Mouse (Mus musculus) heart, postnatal 36 days (tissue): ENCODE results near the gene Gins2. TPM values are rescaled to one million over a fixed set of nuclear protein-coding genes. Genes with fewer than 3 reads are reported as not detected.
A peak's percentile ranks its signal among the peaks of the same experiment; 100 is the strongest.

Source experiments
- DNase-seq, 2 experiments: peaks; one replicate each; pipeline ENCODE4 v3.0.0; 2021 to 2022
- intact Hi-C: fragments of 180-260 bp; cut with DNase I; formaldehyde crosslinking; loops from one replicate; pipeline ENCODE4 v1.15.1; 2025
- total RNA-seq, 2 experiments: library from RNA; stranded (reverse); gene quantifications; 2 replicates each; pipeline ENCODE4 v1.2.3; 2021

The Gins2 gene
- total RNA-seq, 2 experiments from 2014 or later: 0.86 to 1.7 TPM

DNA sequence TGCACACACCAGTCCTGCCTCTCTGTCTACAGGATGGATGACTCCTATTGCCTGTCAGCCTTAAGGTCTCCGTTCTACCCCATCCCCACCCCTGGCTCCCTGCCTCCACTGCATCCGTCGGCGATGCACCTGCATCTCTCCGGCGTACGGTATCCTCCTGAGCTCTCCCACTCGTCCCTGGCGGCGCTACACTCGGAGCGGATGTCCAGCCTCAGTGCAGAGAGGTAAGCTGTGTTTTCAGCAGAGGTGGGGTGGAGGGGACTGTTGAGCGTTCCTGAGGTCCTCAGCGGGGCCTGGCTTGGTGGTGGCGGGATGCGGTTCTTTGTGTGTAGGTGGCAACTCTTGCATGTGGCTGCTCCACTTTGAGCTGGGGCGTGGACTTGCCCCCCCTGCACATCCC is 21.4 kb downstream of the Gins2 start:
- DNase-seq: no peak
- intact Hi-C loops: no loop called here

DNA sequence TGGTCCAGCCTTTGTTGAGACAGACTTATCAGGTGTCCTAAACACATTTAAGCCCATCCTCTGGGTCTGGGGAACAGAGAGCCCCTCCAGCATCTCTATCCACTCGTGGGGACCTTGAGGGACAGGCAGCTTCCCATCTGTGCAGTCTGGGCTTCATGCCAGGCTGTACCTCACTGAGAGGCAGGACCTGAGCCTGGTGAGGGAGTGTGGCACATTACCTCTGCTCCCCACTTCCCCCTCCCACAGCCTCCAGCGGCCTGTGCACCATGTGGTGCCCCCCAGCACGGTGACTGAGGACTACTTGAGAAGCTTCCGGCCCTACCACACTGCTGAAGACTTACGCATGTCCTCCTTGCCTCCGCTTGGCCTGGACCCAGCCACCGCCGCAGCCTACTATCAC is 22.4 kb downstream of the Gins2 start:
- intact Hi-C loops: no loop called here
- DNase-seq: no peak

DNA sequence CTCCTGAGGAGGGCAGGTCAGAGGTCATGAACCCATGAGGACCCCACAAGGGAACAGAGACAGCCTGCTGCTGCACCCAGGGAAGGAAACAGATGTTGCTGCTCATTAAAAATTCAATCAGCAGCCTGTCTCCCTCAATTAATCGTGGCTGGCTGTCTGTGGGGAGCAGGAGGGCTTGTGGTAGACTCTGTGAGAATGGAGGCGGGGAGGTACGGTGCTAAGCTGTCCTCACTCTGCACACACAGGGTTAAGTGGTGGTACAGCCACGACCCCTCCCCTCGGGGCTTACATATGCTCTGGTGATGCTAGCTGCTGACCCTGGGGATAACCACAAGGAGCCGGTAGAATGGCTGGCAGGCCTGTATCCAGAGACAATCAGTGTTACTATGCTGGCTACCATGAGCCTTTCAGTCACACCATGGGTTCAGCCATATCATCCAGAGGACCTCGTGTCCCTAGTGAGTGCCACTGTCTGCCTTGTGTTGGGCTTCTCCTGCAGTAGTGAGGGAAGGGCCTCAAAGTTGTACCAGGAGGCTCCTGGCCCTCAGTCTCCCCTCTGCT is 23.9 kb downstream of the Gins2 start:
- intact Hi-C loops: no loop called here

DNA sequence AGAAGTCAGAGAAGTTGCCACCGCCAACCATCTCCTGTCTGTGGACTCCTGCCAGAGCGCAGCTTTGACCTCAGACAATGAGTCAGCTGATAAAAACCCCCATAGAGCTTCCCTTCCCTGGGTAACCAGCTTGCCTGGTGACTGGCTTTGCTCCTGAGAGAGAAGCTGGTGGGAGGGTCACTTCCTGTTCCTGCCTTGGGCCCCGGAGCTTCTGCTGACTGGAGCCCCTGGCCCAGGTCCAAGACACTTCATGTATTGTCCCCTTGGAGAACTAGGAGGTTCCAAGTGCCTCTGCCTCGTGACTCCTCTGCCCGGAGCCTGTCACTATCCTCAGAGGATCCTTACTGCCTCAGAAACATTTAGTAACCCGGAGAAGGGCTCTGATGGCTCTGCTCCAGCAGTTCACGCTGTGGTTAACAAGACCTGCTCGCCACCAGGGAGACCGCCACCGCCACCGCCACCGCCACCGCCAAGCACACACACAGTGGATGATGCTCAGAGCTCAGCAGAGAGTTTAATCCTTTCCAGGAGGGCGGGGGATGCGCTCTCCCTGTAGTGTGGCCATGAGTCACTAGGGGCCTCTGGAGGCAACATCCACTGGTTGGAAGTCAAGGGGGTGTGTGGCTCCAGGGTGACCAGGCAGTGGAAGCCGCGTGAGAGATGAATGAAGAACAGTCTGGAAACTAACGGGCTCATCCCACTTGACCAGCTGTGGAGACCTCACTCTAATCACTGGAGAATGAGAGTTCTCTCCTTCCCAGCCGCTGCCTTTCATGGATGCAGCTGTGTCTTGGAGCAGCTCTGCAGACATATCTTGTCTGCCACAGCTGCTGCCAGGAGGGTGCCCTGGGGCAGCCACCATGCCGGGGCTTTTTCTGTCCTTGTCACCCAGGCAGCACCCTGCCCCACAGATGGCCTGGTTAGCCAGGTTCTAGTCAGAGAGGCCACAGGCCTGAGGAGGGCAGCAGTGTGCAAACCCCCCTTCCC is 25.0 kb downstream of the Gins2 start:
- peak; percentile 89 to 90 for DNase-seq
- intact Hi-C loops: loop anchor here (2.0 kb wide), 1 partner anchor 23 kb away; no protein-coding TSS in a partner anchor

More for the DNA sequence above, 23.9 kb downstream of the Gins2 start:
- DNase-seq: no peak

DNA sequence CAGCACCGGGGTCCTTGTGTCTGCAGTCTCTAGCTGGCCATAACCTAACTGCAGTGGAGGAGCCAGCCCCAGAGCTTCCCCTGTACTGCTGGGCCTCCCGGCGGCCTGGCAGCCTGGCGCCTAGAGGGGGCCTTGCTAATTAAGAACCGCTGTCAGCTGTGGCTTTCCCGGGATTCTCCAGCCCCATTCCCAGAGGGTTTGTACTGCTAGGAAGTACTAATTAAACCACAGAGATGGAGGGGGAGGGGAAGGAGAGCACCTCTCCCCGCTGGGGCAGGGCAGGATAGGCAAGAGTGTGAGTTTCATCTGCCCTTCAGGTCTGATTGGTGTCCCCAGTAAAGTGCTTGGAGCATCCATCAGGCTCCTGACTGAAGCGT is 25.8 kb downstream of the Gins2 start:
- DNase-seq: no peak
- intact Hi-C loops: loop anchor here (2.0 kb wide), 1 partner anchor 23 kb away; no protein-coding TSS in a partner anchor

DNA sequence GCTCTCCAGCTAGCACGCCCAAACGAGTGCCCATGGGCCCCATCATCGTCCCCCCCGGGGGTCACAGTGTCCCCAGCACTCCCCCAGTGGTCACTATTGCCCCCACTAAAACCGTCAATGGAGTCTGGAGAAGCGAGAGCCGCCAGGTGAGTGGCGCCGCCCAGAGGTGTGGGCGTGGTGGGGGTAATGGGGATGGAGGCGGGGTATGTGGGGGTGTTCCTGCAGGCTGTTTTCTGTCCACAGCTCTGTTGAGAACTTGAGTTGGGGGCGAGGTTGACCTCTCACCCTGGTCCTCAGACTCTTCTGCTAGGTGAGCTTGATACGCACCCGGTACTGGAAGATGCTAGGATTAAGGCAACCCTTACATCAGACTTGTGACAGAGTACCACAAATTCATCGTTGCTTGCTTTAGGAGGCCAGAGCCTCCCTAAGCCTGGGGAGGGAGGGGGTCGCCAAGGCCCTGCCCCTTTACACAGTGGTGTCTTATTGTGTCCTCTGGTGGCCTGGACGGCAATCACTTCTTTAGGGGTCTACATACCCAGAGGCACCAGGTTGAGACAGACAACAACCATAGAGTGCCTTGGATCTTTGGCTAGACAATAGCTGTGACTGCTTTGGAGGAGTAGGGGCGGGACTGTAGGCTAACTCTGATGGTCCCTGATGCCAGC is 26.3 kb downstream of the Gins2 start:
- DNase-seq: no peak
- intact Hi-C loops: loop anchor here (2.0 kb wide), 1 partner anchor 22 kb away; no protein-coding TSS in a partner anchor

DNA sequence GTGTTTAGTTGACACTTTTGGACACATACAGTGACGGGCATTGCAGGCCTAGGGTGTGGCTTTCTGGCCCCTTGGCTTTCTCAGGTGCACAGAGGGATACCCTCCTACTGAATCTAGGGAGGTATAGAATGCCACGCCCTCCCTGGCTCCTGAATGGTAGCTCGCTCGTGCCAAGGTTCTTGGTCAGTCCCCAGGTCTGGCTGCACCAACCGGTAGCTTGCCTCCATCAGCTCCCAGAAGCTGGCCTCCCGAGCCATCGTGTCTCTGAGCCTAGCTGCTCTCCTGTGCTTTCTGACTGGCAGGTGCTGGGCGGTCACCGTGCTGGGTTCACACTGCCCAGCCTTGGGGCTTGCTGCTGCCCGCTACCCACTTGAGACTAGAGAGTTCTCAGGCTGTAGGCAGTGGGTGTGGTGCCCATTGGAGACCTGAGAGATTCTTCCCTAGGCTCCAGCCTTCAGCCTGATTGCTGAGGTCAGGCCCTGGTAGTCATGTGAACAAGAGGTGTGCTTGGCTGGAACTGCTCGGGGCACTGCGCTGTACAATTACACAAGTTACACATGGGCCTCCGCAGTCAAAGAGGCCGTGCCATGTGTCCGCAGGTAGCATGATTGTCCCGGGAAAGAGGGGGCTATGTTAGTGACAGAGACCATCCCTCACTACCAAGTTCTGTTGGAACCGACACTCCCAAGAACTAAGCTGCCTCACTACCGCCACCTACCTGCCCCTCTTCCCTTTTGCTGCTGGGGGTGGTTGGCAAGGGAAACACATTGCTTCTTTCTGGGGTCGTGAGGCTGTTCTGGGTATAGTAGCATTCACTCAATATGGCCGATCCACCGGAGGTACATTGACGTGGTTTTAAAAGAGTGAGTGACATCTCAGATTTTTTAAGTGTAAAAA is 27.3 kb downstream of the Gins2 start:
- DNase-seq: no peak
- intact Hi-C loops: loop anchor here (2.0 kb wide), 1 partner anchor 21 kb away; no protein-coding TSS in a partner anchor

DNA sequence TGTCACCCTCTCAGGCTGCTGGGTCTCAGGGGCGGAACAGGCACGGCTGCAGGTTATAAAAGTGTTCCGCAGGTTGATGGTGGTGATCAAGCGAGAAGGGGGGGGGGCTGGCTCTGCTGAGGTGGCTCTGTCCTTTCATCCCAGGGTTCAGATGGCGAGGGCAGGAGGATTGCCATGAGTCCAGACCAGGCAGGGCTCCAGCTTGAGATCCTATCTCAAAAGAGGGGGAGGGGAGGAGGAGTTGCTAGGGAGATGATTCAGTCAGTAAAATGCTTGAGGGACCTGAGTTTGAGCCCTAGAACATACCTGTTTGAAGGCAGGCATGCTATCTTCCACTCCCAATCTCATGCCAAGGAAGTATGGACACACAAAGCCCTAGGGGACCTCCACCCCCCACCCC is 28.6 kb downstream of the Gins2 start:
- DNase-seq: no peak
- intact Hi-C loops: no loop called here

DNA sequence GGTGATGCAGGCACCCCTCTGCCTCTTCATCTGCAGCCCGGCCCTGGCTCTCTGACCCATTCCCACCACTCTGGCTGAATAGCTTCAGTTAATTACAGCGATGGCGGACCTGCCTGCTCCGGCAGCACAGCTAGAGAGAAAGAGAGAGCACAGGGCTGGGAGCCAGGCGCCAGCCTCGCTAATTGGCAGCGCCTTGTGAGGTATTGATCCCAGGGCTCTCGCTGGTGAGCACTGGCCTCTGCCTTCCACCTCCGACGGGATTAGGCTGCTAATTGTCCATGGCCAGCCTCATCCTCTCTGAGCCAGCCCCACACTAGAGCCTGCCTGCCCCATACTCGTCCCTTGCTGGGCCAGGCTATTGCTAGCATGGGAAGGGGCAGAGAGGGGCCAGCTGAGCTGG is 29.4 kb downstream of the Gins2 start:
- no peak for DNase-seq
- intact Hi-C loops: no loop called here

DNA sequence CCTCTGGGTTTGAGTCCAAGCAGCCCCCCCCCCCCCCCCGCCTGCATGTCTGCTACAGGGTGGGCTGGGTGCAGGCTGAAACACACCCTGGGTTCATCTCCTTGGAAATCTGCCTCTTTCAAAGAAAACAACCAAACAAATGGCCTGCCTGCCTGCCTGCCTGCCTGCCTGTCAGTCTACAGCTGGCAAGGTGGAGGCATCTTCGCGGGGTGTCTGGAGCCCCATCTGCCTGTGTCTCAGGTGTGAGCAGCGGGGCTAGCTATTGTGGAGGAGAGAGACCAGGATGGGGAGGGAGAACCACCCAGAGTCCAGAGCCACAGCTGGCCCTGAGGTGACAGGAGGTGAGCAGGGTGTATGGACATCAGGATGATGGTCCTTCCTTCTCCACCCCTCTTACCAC is 30.9 kb downstream of the Gins2 start:
- intact Hi-C loops: no loop called here
- no peak for DNase-seq

DNA sequence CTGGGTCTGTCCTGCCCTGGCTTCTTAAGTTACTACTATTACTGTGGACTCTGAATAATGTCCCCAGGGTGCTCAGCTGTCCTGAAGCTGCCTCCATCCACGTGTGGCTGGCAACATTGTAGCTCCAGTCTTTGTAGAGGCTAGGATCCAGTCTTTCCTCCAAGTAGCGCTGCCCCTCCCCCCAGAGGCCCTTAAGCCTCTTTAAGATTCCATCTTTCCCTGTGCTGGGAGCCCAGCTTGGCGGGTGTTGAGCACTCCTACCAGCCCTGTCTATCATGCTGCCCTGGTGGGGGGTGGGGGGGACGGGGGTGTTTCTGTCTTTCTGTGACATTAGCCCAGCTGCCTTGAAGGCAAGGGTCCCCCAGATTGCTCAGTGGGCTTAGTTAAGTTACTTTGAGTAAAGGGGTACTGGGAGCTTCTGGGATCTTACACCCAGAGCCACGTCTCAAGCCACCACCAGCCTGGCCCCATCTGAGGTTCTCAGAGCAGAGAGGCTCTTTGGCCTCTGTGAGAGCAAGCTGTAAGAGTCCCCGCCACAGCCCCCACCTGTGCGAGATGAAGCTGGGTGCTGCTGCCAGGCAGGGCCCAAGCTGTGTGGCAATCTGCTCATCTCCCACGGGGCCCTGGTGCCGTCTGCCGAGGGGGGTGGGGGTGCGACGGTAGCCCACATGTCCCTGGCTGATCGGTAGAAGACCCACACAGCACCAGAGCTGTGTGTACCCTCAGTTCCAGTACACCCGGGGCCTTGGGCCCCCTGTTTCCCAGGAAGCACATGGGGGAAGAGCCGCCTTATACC is 31.7 kb downstream of the Gins2 start:
- intact Hi-C loops: no loop called here
- no peak for DNase-seq

DNA sequence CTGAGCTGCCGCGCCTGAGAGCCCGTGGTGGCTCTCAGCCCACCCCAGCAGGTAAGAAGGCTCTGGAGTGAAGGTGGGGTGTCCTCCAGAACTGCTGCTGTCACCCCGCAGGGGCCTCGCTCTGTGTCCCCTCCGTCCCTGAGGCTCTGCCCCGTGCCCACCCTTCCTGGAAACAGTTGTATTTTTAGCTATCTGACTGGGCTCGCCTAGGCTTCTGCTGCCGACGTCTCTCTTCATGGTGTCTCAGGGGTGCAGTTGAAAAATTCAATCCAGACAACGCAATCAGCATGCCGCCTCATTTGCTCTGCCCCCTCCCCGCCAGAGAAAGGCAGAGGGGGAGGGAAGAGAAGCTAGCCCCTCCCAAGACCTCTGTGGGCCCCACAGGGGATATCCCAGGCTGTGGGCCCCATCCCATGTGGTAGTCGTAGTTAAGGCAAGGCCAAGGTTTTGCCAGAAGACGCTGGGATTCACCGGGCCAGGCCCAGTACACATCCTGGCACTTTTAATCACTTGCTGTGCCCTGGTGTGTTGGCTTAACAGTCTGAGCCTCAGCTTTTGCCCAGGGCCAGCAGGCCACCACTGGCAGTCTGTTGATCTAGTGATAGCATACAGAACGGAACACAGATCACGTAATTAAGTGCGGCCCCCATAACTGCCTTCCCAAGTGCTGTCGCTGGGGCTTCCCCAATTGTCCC is 32.8 kb downstream of the Gins2 start:
- no peak for DNase-seq
- intact Hi-C loops: no loop called here

DNA sequence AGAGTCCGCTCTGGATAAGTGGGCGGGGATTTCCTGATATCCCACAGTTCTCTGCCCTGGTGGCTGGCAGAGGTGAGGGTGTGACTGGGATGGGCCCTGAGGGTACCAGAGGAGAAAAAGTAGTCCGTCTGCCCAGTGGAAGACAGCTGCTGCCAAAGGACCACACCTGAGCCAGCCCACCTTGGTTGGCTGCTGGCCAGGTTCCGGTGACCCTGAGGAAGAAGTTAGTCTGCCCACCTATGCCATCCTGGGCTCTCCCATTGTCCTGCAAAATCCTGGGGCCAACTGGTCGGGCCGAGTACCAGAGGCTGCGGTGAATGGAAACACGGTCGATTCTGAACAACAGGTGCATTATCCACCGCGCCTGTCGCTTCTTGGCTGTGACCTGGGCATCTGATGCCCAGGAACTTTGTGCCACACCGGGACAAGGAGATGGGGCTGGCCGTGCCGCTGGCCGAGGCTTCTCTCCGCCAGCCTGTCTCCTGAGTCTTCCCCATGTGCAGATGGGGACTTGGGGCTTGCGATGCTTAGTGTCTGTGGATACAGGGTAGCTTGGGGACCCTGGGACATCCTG is 34.6 kb downstream of the Gins2 start:
- no peak for DNase-seq
- intact Hi-C loops: no loop called here

DNA sequence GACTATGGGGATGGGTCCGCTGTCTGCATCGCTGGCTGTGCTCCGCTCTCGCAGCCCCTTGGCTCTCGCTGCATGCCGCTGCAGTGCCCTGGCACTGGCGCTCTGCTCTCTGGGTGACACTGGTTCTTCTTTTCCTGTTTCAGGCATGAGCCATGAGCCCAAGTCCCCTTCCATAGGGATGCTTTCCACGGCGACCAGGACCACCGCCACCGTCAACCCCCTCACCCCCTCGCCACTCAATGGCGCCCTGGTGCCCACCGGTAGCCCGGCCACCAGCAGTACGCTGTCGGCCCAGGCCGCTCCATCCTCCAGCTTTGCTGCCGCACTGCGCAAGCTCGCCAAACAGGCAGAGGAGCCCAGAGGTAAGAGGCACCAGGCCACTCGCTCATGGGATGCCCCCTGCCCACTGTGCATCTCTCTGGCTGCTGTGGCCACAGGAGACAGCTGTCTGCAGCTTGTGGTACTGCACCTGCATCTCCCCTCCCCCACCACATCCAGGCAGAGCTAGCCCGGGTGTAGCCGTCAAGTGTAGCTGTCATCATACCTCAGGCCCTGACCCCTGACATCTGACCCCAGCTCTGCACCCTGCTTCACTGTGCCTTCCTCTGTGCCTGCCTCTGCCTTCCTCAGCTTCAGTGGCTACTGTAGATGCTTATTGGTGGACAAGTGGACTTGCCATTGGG is 35.5 kb downstream of the Gins2 start:
- intact Hi-C loops: no loop called here
- DNase-seq: no peak

DNA sequence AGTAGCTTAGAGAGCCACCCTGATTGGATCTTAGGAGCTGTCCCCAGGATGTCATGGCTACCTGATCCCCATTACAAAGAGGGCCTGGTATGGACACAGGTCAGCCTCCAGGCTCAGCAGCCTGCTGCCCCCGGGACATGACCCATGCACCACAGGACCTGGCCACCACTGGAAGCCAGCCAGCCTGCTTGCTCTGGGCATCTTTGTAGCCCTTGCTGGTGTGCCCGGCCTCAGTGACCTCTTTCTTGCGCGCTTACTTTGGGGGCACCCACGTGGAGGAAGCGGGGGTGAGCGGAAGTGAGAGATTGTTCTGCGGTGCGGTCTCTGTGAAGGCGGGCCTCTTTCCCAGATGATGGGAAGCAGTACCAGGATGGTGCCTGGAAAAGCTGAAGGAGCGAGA is 36.6 kb downstream of the Gins2 start:
- intact Hi-C loops: no loop called here
- no peak for DNase-seq

DNA sequence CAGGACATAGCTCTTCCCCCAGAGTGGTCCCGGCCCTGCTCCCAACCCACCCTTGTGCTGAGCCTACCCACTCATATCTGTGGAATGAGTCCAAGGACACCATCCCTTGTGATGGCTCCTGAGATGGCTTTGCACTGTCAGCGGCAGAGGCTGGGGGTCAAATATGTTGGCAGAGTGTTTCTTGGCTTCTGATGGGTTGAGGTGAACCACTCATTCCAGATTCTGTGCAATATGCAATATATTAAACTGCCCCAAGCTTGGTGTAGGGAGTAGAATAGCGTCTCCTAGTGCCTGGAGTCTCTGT is 37.5 kb downstream of the Gins2 start:
- DNase-seq: no peak
- intact Hi-C loops: no loop called here

DNA sequence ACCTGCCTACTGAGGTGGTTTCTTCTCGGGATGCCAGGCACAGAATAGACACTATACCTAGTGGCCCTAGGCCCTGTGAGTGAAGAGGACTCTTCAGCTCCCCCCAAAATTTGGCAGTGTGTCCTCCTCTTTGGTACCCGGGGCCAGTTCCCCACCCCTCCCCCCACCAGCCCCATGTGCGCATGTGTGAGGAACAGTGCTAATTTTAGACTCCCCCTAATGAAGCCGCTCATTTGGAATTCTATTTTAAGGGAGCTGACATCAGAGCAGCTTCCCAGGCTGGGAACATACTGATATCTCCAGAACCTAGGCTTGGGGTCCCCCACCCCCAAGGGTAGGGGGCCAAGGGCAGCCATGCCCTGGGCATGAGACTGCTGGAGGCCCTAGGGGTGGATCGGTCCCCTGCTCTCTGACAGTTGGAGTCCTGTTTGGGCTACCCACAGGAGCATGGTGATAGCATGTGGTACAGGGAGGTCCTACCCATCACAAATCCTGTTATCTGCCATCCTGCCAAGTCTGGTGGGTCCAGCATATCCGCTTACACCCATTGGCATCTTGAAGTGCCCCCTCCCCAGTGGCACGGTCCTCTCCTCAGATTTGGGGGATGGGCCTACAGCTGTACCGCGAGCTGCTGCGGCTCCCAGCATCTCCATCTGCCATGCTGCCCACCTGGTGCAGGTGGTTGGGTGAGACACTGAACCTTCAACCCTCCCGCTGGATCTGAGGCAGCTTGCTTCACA is 38.0 kb downstream of the Gins2 start:
- no peak for DNase-seq
- intact Hi-C loops: no loop called here

DNA sequence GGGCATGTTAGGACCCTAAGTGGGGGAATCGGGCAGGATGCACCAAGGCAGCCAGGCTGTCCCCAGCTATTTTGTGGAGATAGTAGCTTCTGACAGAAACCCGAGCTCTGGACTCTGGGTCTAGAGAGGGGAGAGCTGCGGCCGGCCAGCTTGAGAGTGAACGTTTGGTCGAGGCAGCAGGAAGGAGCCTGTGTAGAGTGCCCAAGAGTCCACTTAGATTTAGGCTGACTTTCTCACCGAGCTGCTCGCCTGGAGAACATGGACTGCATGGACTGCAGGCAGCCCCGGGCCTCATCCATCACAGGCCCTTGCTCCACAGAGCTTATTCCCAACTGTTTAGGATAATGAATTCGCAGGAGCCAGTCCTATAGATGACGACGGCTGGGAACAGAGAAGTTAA is 38.7 kb downstream of the Gins2 start:
- intact Hi-C loops: no loop called here
- DNase-seq: no peak
